Mouse (Mus musculus): Measurements from ENCODE around the gene Zfp809. TPM values are rescaled to one million over a fixed set of nuclear protein-coding genes. Genes with fewer than 3 reads are reported as not detected.

Gene Zfp809
- total RNA-seq, 4 experiments from 2014 or later: 17.9 to 26.0 (median 22.0) TPM

- DNase-seq (ENCODE audit: low spot score in 2 of 2): no peak
Measured at GRCm38 (mm10) chr9:22261594-22261993, 36.1 kb downstream of the Zfp809 start.

GRCm38 (mm10) chr9:22262611-22263010 is 37.1 kb downstream of the Zfp809 start:
- no peak for DNase-seq (ENCODE audit: low spot score in 2 of 2)

DNA sequence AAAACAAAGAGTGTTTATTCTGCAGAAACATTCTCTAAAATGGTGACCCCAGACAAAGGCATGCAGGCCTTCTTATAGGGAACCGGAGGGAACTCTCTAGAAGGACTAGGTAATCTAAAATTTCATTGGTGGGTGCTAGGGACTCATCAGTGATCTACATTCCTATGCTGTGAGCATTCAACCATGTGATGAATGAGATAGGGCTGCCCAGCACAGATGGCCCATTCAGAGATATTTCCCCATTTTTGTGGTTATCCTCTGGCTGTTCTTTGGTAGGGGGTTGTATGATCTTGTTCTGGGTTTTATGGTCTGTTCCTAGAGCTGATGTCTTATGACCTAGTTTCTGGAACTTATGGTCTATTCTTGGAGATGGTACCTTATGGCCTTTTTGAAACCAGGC is 43.4 kb downstream of the Zfp809 start:
- no peak for DNase-seq (ENCODE audit: low spot score in 2 of 2)

DNA sequence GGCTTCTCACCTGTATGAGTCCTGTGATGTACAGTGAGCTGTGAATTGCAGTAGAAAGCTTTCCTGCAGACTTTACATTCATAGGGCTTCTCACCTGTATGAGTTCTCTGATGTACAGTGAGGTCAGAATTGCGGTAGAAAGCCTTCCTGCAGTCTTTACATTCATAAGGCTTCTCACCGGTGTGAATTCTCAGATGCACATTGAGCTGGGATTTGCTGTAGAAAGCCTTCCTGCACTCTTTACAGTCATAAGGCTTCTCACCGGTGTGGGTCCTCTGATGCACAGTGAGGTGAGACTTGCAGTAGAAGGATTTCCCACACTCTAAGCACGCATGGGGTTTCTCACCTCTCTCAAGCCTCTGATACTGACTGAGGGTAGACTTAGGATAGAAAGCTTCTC is 53.2 kb downstream of the Zfp809 start:
- no peak for DNase-seq (ENCODE audit: low spot score in 2 of 2)

Other genes starting within 250 kb of the Zfp809 start
- gene Rgl3, start 236.3 kb upstream of the Zfp809 start, total RNA-seq (2022): 1 to 10 TPM; 2.7 to 4.4 (median 3.2) TPM
- gene Ccdc151, start 223.1 kb upstream of the Zfp809 start, total RNA-seq (2022): 1 to 10 TPM; 6.6 to 9.2 (median 6.7) TPM
- 10 to 100 TPM; 89.5 to 94.0 (median 91.8) TPM for gene Prkcsh, start 222.9 kb upstream of the Zfp809 start, total RNA-seq (2022)
- gene Elavl3, start 173.7 kb upstream of the Zfp809 start, total RNA-seq (2022): 100 to 1,000 TPM; 132 to 153 (median 147) TPM
- gene Gm49318, start 154.5 kb upstream of the Zfp809 start, total RNA-seq (2022): not detected
- gene Zfp653, start 154.3 kb upstream of the Zfp809 start, total RNA-seq (2022): 10 to 100 TPM; 20.7 to 23.7 (median 21.9) TPM
- 10 to 100 TPM; 45.4 to 50.8 (median 48.0) TPM for gene Ecsit, start 140.3 kb upstream of the Zfp809 start, total RNA-seq (2022)
- 1 to 10 TPM in 1 of 4 experiments, under 1 TPM in 3; 0.37 to 1.2 (median 0.59) TPM for gene Cnn1, start 126.5 kb upstream of the Zfp809 start, total RNA-seq (2022)
- 10 to 100 TPM; 52.2 to 69.8 (median 66.6) TPM for gene Elof1, start 108.5 kb upstream of the Zfp809 start, total RNA-seq (2022)
- gene Acp5, start 90.0 kb upstream of the Zfp809 start, total RNA-seq (2022): under 1 TPM in 3 of 4 experiments, not detected in 1; 0.32 to 0.42 (median 0.37) TPM
- 10 to 100 TPM; 41.6 to 49.3 (median 46.1) TPM for gene Pigyl, start 68.9 kb upstream of the Zfp809 start, total RNA-seq (2022)
- gene Zfp872, start 37.6 kb upstream of the Zfp809 start, total RNA-seq (2022): under 1 TPM in 1 of 4 experiments, not detected in 3; 0.35 TPM
- gene Zfp599, start 34.2 kb downstream of the Zfp809 start, total RNA-seq (2022): 1 to 10 TPM; 4.3 to 5.7 (median 4.5) TPM
- gene Zfp810, start 81.9 kb downstream of the Zfp809 start, total RNA-seq (2022): 10 to 100 TPM; 15.5 to 21.8 (median 18.2) TPM
- 10 to 100 TPM; 23.0 to 32.2 (median 24.3) TPM for gene Anln, start 163.5 kb downstream of the Zfp809 start, total RNA-seq (2022)
- 1 to 10 TPM; 5.5 to 7.3 (median 6.5) TPM for gene 9530077C05Rik, start 185.8 kb downstream of the Zfp809 start, total RNA-seq (2022)
- not detected for gene Gm17545, start 228.6 kb downstream of the Zfp809 start, total RNA-seq (2022)
- gene Rp9, start 244.0 kb downstream of the Zfp809 start, total RNA-seq (2022): 10 to 100 TPM; 39.4 to 48.3 (median 46.1) TPM

All from left cerebral cortex, adult 8-10 months (tissue).